Mouse (Mus musculus) kidney, adult 2 months (tissue): ENCODE measurements at regions not wholly inside any gene's neighbourhood (a gene's known extent, or its start where the extent isn't known, plus 50 kb on each side); places are given as distances from the start of the nearest gene placed in this dataset.

Experiments
- CTCF ChIP-seq: fragments of 200-500 bp; conservative IDR thresholded peaks from 2 replicates; pipeline ENCODE4 v1.5.1; 2011; ENCODE audit warnings: low read depth, mild to moderate bottlenecking, control low read depth, low read length, moderate library complexity, mixed read lengths; ENCODE audit not compliant: insufficient read depth, insufficient read length
- POLR2A ChIP-seq: fragments of 200-500 bp; IDR thresholded peaks from one replicate; pipeline ENCODE4 v1.6.1; 2011; ENCODE audit warnings: low read depth, low read length, control low read depth

GRCm38 (mm10) chr8:90669396-90669795 is 147.8 kb downstream of the Gm19935 start:
- no peak for TF ChIP-seq POLR2A
- TF ChIP-seq CTCF = no peak
